Mouse (Mus musculus) G1E (cell line): ENCODE results near the gene Zfp282. TPM values are rescaled to one million over a fixed set of nuclear protein-coding genes. Genes with fewer than 3 reads are reported as not detected.
A peak's percentile ranks its signal among the peaks of the same experiment; 100 is the strongest.

Experiments
- ATAC-seq: 2 replicates; pipeline ENCODE4 v1.8.0; 2016; ENCODE audit warnings: mild to moderate bottlenecking; ENCODE audit not compliant: insufficient number of reproducible peaks, poor library complexity, low FRiP score, severe bottlenecking; ENCODE audit errors: extremely low read depth
- DNase-seq: peaks from one replicate; pipeline ENCODE4 v3.0.0; 2012; ENCODE audit warnings: low spot score
- H3K27me3 ChIP-seq: 2 replicates; pipeline ENCODE4 v1.6.1; 2012; ENCODE audit warnings: mild to moderate bottlenecking, low read length, inconsistent platforms; ENCODE audit not compliant: insufficient read depth
- H3K36me3 ChIP-seq: replicated peaks from 2 replicates; pipeline ENCODE3; 2012; ENCODE audit warnings: mild to moderate bottlenecking, inconsistent platforms
- H3K4me1 ChIP-seq: 2 replicates; pipeline ENCODE4 v1.6.1; 2012; ENCODE audit warnings: low read depth, low read length, inconsistent platforms, mixed read lengths; ENCODE audit not compliant: insufficient read depth
- H3K4me3 ChIP-seq: 2 replicates; pipeline ENCODE4 v1.5.1; 2012; ENCODE audit warnings: low read depth, mild to moderate bottlenecking, inconsistent platforms, low read length, moderate library complexity, mixed read lengths
- H3K9me3 ChIP-seq: replicated peaks from 2 replicates; pipeline ENCODE4 v1.6.1; 2012; ENCODE audit warnings: inconsistent platforms
- CTCF ChIP-seq: IDR thresholded peaks from 2 replicates; pipeline ENCODE4 v1.5.1; 2012; ENCODE audit warnings: low read depth, low read length, inconsistent platforms, mixed read lengths
- GATA1 ChIP-seq: IDR thresholded peaks from 2 replicates; pipeline ENCODE4 v1.6.1; 2012; ENCODE audit warnings: borderline replicate concordance, low read length, inconsistent platforms, mixed read lengths
- GATA2 ChIP-seq: IDR thresholded peaks from 2 replicates; pipeline ENCODE4 v1.6.1; 2012; ENCODE audit warnings: low read depth, low read length, inconsistent platforms, borderline replicate concordance
- POLR2AphosphoS5 ChIP-seq: IDR thresholded peaks from 2 replicates; pipeline ENCODE4 v1.6.1; 2012; ENCODE audit warnings: low read depth, low read length, inconsistent platforms; ENCODE audit not compliant: insufficient replicate concordance
- TAL1 ChIP-seq: conservative IDR thresholded peaks from 2 replicates; pipeline ENCODE4 v1.6.1; 2012; ENCODE audit warnings: low read depth, low read length, inconsistent platforms, mixed read lengths
- polyA plus RNA-seq: library from polyadenylated mRNA; stranded (reverse); fragments of >175 nt; gene quantifications from 2 replicates; pipeline ENCODE4 v1.2.3, GENCODE M21; 2012
- total RNA-seq, 2 experiments: library from RNA; stranded (forward) in 1 of 2; stranded (reverse) in 1 of 2; fragments of 200-1000 nt in 1 of 2; fragments of >200 nt in 1 of 2; fragmentation: Nextera tagmentation in 1 of 2; gene quantifications; 2 replicates each; pipeline ENCODE4 v1.2.3; 2014 to 2017

Zfp282 gene
- total and polyA plus RNA-seq, 3 experiments: 13.3 to 24.6 (median 14.3) TPM

DNA sequence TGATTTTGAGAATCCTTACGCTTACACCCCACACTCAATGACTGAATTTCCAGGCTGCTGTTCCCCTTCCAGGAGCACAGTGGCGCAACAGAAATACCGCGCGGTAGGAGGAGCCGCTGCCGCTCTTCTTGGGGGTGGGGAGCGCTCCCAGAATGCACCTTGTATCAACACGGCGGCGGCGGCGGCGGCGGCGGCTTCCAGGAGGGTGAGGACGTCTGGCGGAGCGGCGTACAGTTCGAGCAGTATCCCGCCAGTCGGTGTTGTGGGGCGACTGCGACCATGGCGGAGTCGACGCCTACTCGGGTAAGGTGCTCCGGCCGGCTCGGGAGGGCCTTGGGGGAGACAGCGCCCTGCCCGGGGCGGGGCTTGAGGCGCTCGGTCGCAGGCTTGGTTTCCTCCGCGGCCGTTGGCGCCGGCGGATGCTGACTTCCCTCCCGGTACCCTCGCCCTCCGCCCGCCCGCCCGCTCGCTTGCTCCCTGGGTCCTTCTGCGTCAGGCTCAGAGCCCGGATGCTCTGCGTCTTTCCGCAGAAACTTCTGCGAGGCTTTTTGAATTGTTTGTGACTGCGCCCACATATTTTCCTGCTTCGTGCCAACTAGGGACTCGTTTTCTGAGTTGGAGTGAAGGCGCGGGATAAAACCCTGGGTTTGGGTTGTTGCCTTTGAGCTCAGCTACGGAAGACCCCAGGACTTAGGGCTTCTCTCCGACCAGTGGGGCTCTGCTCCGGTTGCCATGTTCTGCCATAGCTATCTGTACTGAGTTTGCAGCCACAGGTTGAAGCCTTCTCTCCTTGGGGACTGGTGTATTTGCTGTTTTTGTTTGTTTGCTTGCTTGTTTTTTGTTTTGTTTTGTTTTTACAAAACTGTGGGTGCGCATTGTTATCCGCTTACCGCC lies 43.7 kb downstream of the Zfp282 start, which contains the start of gene Zfp212:
TSS of gene Zfp212 (plus strand) at position 30 of the 894 bp plus-strand sequence.
- Histone ChIP-seq H3K4me3 (peak within 1 kb of the TSS; percentile 87), H3K27me3 (no peaks in the 10 kb centered on the region), H3K9me3 (no peaks in the 10 kb centered on the region), H3K36me3 (peaks cover 16% of the 10 kb centered on the region), H3K4me1 (peaks cover 38% of the 10 kb centered on the region)
- DNase-seq: peak; percentile 84
- ATAC-seq: peak; percentile 77
- TF ChIP-seq CTCF: no peak
- no peak for TF ChIP-seq POLR2AphosphoS5
- TF ChIP-seq GATA1: no peak
- TF ChIP-seq GATA2: no peak
- TF ChIP-seq TAL1: no peak

DNA sequence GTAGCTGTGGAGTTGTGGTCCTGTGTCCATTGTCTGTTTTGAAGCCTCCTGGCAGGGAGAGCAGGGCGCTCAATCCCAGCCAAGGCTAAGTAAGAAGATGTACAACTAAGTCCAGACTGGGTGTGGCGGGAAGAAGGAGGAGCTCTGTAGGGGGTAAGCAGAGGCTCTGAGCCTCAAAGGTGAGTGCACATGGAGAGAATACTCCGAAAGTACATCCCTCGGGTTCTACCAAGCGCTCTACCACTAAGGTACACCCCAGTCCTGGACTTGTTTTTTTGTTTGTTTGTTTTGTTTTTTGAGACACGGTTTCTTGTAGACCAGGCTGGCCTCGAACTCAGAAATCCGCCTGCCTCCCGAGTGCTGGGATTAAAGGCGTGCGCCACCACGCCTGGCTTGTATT lies 65.5 kb downstream of the Zfp282 start:
- DNase-seq: no peak
- no peak for TF ChIP-seq TAL1
- no peaks in the 10 kb centered on the region for H3K4me1 ChIP-seq
- ATAC-seq: no peak
- peaks cover 12% of the 10 kb centered on the region for H3K9me3 ChIP-seq
- no peaks in the 10 kb centered on the region for H3K36me3 ChIP-seq
- no peak overlapping the region for H3K4me3 ChIP-seq
- peaks cover 10% of the 10 kb centered on the region; the same call in 1 of the 2 replicates for H3K27me3 ChIP-seq

DNA sequence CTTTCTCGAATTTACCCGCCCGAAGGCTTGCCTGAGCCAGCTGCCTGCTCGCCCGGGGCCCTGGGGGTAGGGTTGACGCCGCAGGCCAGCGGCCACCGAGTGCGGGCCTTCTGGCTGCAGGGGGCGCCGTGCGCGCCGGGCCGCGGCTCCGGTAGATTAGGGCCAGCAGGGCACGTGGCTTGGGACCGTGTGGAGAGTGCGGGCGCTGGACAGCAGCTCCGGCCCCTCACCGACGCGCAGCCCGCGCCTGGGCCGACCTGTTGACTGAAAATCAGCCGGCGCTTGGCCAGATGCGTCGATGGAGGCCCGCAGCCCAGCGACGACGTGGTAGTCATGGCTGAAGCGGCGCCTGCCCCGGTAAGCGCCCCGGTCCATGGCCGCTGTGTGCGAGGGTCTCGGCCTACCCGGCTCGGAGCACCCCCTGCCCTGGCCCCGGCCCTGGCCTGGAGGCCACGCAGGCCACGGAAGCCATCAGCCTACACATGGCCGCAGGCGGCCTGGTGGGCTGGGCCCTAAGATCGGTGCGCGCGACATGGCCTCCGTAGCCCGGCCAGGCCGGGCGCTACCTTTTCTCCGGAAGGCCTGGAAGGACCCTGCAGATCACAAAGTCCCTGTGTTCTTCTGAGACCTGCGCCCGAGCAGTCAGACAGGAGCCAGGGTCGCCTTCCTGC lies 66.2 kb downstream of the Zfp282 start:
- DNase-seq: no peak
- ATAC-seq: no peak

DNA sequence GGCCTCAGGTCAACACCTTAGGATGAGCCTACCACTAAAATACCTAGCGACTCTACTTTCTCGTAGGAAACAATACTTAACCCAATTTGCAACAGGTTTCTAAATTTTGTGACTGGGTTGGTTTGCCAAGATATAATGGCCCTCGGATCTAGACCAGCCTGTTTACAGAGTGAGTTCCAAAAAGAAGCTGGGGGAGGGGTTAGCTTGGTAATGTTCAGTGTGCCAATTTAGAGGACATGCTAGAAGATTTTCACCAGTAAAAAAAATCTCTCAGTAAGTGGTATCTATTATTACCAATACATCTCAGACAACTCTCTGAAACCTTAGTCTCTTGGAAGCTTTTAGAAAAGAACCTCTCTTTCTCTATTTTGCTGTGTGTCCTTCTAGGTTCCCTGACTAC lies 66.7 kb downstream of the Zfp282 start:
- Histone ChIP-seq H3K36me3 (no peaks in the 10 kb centered on the region), H3K9me3 (peaks cover 12% of the 10 kb centered on the region), H3K4me1 (no peaks in the 10 kb centered on the region), H3K27me3 (peaks cover 10% of the 10 kb centered on the region; the same call in 1 of the 2 replicates), H3K4me3 (no peak overlapping the region)
- ATAC-seq (no peak), DNase-seq (no peak)
- TF ChIP-seq POLR2AphosphoS5 (no peak), TAL1 (no peak), GATA1 (no peak), GATA2 (no peak), CTCF (no peak)

More for the DNA sequence above, 66.2 kb downstream of the Zfp282 start:
- H3K36me3 ChIP-seq: no peaks in the 10 kb centered on the region
- no peaks in the 10 kb centered on the region for H3K4me1 ChIP-seq
- peaks cover 12% of the 10 kb centered on the region for H3K9me3 ChIP-seq
- 0 out of 2 replicates have a peak overlapping the region, but pooled peaks have one; percentile 1 for H3K4me3 ChIP-seq
- no peak for TF ChIP-seq POLR2AphosphoS5
- no peak for TF ChIP-seq TAL1
- TF ChIP-seq GATA1: no peak
- peaks cover 10% of the 10 kb centered on the region; the same call in 1 of the 2 replicates for H3K27me3 ChIP-seq

DNA sequence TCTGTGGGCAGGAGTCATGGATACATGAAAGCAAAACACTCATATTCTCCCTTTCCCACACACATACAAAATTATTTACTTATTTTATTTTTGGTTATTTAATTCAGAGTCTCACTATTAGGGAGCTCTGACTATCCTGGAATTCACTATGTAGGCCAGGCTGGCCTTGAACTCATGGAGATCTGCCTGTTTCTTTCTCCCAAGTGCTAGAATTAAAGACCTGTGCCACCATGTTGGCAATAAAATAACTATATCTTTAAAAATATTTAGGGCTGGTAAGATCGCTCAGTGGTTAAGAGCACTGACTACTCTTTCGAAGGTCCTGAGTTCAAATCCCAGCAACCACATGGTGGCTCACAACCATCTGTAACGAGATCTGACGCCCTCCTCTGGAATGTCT lies 70.4 kb downstream of the Zfp282 start:
- TF ChIP-seq CTCF (no peak), TAL1 (no peak), GATA1 (no peak), POLR2AphosphoS5 (no peak), GATA2 (no peak)
- Histone ChIP-seq H3K4me3 (no peak overlapping the region), H3K9me3 (peaks cover 12% of the 10 kb centered on the region), H3K36me3 (no peaks in the 10 kb centered on the region), H3K27me3 (peaks cover 13% of the 10 kb centered on the region; the same call in 1 of the 2 replicates), H3K4me1 (peaks cover 1% of the 10 kb centered on the region; the same call in 1 of the 2 replicates)
- ATAC-seq (no peak), DNase-seq (no peak)

DNA sequence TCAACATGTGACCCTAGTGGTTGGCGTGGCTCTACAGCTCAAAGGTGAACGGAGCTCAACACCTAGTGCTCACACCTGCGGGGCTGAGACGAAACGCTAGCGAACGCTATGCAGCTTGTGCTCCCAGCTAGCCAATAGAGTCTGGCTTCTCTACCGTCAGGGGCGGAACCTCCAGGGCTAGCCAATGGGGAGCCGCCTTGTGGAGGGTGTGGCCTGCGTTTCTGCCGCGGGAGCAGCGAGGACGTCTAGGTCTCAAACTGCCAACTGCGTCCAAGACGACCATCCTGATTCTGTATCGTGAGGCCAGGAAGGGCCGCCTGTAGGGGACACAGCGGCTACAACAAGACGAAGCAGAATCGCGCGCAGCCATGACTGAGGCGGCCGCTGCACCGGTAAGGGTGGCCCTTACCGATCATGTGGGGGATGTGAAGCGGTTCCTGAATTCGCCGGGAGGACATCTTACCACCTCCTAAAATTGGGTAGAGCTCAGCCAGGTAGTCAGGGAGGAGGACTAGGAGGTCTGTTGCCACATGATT lies 76.3 kb downstream of the Zfp282 start, which contains the start of gene Zfp956:
TSS of gene Zfp956 (plus strand) at position 200 of the 536 bp plus-strand sequence.
- H3K4me1 ChIP-seq: peaks cover 24% of the 10 kb centered on the region
- TF ChIP-seq POLR2AphosphoS5: no peak
- DNase-seq: peak; percentile 99

More for the DNA sequence above, 76.3 kb downstream of the Zfp282 start, which contains the start of gene Zfp956:
- peak; percentile 99 for ATAC-seq
- H3K36me3 ChIP-seq: peaks cover 33% of the 10 kb centered on the region
- H3K4me3 ChIP-seq: peak within 1 kb of the TSS; percentile 80
- H3K9me3 ChIP-seq: no peaks in the 10 kb centered on the region
- 0 out of 2 replicates have a peak, but pooled peaks cover 3% of the 10 kb centered on the region for H3K27me3 ChIP-seq
